Mouse (Mus musculus) megakaryocyte, embryonic 14.5 days (primary cell): Measurements from ENCODE around the gene Slc22a5.

Experiments used
- FLI1 ChIP-seq: IDR thresholded peaks from 2 replicates; pipeline ENCODE4 v1.6.1; 2012; ENCODE audit warnings: low read length, inconsistent platforms, mixed read lengths
- GATA1 ChIP-seq: IDR thresholded peaks from 3 replicates; pipeline ENCODE4 v1.6.1; 2012; ENCODE audit warnings: mixed read lengths, low read length, inconsistent platforms, borderline replicate concordance

DNA sequence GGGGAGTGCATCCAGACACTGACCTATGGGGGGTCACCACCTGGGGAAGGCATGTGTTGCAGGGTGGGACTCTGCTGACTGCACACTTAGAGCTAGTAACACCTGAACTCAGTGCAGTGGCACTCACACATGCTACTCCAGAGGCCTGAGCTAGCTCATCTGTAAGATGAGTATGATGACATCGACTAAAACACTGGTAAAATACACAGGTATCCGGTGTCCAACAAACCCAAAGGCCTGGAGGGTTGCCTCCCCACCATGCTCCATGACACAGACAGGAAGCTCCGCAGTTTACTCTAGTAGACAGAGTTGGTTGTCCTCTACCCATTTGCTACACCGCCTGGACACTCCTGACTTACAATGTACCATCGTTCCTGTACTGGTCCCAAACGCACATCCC lies 71.9 kb downstream of the Slc22a5 start:
- no peak for TF ChIP-seq GATA1
- no peak for TF ChIP-seq FLI1
